Comparison of ENCODE assay signal across 30 mouse cellular contexts in the genomic region with DNA sequence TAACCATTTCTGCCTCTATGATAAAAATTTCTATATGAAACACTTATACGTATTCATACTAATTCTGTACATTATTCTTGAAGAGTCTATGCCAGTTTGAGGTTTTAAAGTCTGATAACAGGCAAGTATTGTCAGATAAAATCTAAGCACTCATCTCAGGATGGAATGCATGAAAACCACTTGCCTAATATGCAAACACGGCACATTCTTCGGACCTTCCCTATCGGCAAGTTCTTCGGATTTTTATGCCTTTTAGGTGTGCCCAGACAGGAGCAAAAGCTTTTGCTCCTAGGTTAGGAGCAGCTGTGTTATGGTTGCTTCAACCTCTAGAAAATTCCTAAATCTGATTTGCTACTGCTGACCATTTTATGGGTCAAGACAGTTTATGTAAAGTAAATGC.
"Had no signal": no experiment of that assay in that cellular context is flagged by ENCODE, and none has a peak within 500 bp of the region (broad histone marks: within the 10 kb centered on the region; RNA-seq: fewer than 3 reads in every experiment).

No protein-coding gene starts in this region.

- H3K4me3 ChIP-seq: left cerebral cortex, adult 2 months; limb, embryonic 10.5 days; limb, embryonic 12.5 days; limb, embryonic 13.5 days; limb, embryonic 15.5 days; liver, embryonic 12.5 days; liver, embryonic 13.5 days; liver, embryonic 15.5 days; lung, embryonic 15.5 days; megakaryocyte, embryonic 14.5 days; midbrain, embryonic 10.5 days; midbrain, embryonic 12.5 days; midbrain, embryonic 13.5 days; midbrain, embryonic 15.5 days; myocyte; neural tube, embryonic 12.5 days had no signal

- H3K27me3 ChIP-seq: limb, embryonic 12.5 days; limb, embryonic 13.5 days; limb, embryonic 15.5 days; liver, embryonic 12.5 days; liver, embryonic 13.5 days; liver, embryonic 15.5 days; lung, embryonic 15.5 days; megakaryocyte, embryonic 14.5 days; midbrain, embryonic 12.5 days; midbrain, embryonic 13.5 days; midbrain, embryonic 15.5 days; neural tube, embryonic 12.5 days had no signal

- ATAC-seq: liver, embryonic 12.5 days; liver, postnatal 0 days; midbrain, embryonic 13.5 days; midbrain, embryonic 15.5 days; midbrain, embryonic 16.5 days had no signal

- DNase-seq: layer of hippocampus, postnatal 36 days; left cerebral cortex, postnatal 4 days; liver; liver, embryonic 13.5 days; liver, postnatal 0 days; lung, adult 18-20 months; lung, adult 2 months; lung, postnatal 10 days; lung, postnatal 4 days; midbrain, embryonic 14.5 days had no signal

- H3K9ac ChIP-seq: limb, embryonic 12.5 days; limb, embryonic 13.5 days; limb, embryonic 15.5 days; liver, embryonic 12.5 days; liver, embryonic 13.5 days; liver, embryonic 14.5 days; liver, embryonic 15.5 days; liver, postnatal 0 days; lung, embryonic 15.5 days; midbrain, embryonic 12.5 days; midbrain, embryonic 13.5 days; midbrain, embryonic 15.5 days; neural tube, embryonic 12.5 days had no signal

- H3K36me3 ChIP-seq: limb, embryonic 10.5 days; limb, embryonic 12.5 days; limb, embryonic 13.5 days; limb, embryonic 15.5 days; liver, embryonic 12.5 days; liver, embryonic 13.5 days; liver, embryonic 15.5 days; lung, embryonic 15.5 days; midbrain, embryonic 10.5 days; midbrain, embryonic 12.5 days; midbrain, embryonic 13.5 days; midbrain, embryonic 15.5 days; neural tube, embryonic 12.5 days had no signal

- H3K4me1 ChIP-seq: limb, embryonic 10.5 days; limb, embryonic 12.5 days; limb, embryonic 13.5 days; limb, embryonic 15.5 days; liver, embryonic 12.5 days; liver, embryonic 13.5 days; liver, embryonic 15.5 days; megakaryocyte, embryonic 14.5 days; midbrain, embryonic 10.5 days; midbrain, embryonic 12.5 days; midbrain, embryonic 13.5 days; midbrain, embryonic 15.5 days; neural tube, embryonic 12.5 days had no signal

- H3K4me2 ChIP-seq: limb, embryonic 12.5 days; limb, embryonic 13.5 days; limb, embryonic 15.5 days; liver, embryonic 11.5 days; liver, embryonic 12.5 days; liver, embryonic 13.5 days; liver, embryonic 15.5 days; lung, embryonic 15.5 days; midbrain, embryonic 11.5 days; midbrain, embryonic 12.5 days; midbrain, embryonic 13.5 days; midbrain, embryonic 15.5 days; neural tube, embryonic 12.5 days had no signal

- H3K27ac ChIP-seq: left cerebral cortex, adult 2 months; limb, embryonic 10.5 days; limb, embryonic 12.5 days; limb, embryonic 13.5 days; limb, embryonic 15.5 days; liver, embryonic 12.5 days; liver, embryonic 13.5 days; liver, embryonic 14.5 days; liver, embryonic 15.5 days; lung, embryonic 15.5 days; macrophage; midbrain, embryonic 10.5 days; midbrain, embryonic 12.5 days; midbrain, embryonic 13.5 days; midbrain, embryonic 15.5 days; neural tube, embryonic 12.5 days had no signal

- H3K9me3 ChIP-seq: limb, embryonic 10.5 days; limb, embryonic 12.5 days; limb, embryonic 13.5 days; limb, embryonic 15.5 days; liver, embryonic 12.5 days; liver, embryonic 13.5 days; liver, embryonic 15.5 days; lung, embryonic 15.5 days; megakaryocyte, embryonic 14.5 days; midbrain, embryonic 10.5 days; midbrain, embryonic 12.5 days; midbrain, embryonic 13.5 days; midbrain, embryonic 15.5 days; neural tube, embryonic 12.5 days had no signal
